In the genomic region with DNA sequence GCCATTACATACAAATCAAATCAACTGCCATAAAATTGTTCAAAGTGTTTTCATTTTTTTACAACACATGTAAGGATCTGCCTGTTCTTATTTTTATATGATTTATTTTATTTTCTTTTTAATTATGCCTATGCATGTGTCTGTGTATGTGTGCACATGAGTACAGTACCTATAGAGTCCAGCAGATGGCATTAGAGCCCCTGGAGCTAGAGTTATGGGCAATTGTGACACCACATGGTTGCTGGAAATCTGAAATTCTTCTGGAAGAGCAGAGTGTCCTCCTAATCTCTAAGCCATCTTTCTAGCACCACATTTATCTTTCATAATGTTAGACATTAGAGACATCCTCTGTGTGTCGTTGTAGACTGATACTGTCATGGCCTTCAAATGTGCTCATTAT, we compare ENCODE assay signal across 20 mouse cellular contexts.
DNase-seq lines count a peak whose midpoint lies in the region; ATAC-seq and TF ChIP-seq lines count a peak whose summit lies in the region.
"Had no signal": no experiment of that assay in that cellular context is flagged by ENCODE, and none has a peak within 500 bp of the region (broad histone marks: within the 10 kb centered on the region; RNA-seq: fewer than 3 reads in every experiment).

No protein-coding gene starts in this region.

- TF ChIP-seq POLR2A in heart, adult 2 months (IDR thresholded peaks at IDR 0.05; ENCODE audit: insufficient read depth, low read depth, low read length): no peak
- no peak for TF ChIP-seq POLR2A in MEL (IDR thresholded peaks at IDR 0.05; ENCODE audit: control insufficient read depth in 1 of 2, insufficient read depth in 1 of 2, low read depth in 1 of 2, low read length in 2 of 2, poor library complexity in 1 of 2)

- 81% methylated on average over 1 of the region's 1 CpGs for WGBS in heart, adult 2 months
- 27% methylated on average over 1 of the region's 1 CpGs for WGBS in lung, embryonic 14.5 days

- no peak for TF ChIP-seq EP300 in heart, adult 2 months (IDR thresholded peaks at IDR 0.05; ENCODE audit: insufficient read depth, low read depth, low read length)
- no peak for TF ChIP-seq EP300 in MEL (IDR thresholded peaks at IDR 0.05; ENCODE audit: low read depth in 1 of 2, low read length in 2 of 2)

- no peak overlapping the region for H3K4me3 ChIP-seq in heart, adult 2 months
- H3K4me3 ChIP-seq in lung, embryonic 14.5 days (ENCODE audit: low read depth, low read length): no peak overlapping the region
- no peak overlapping the region for H3K4me3 ChIP-seq in MEL (ENCODE audit: control insufficient read depth in 1 of 2, insufficient read depth in 1 of 2, low read depth in 2 of 2, low read length in 2 of 2)
- H3K4me3 ChIP-seq: embryonic facial prominence, embryonic 15.5 days; forebrain, embryonic 15.5 days; heart, embryonic 13.5 days; liver, embryonic 13.5 days; neural tube, embryonic 13.5 days had no signal

- H3K9ac ChIP-seq in heart, adult 2 months (ENCODE audit: low read depth, low read length): no peak overlapping the region
- no peak overlapping the region for H3K9ac ChIP-seq in lung, embryonic 14.5 days
- H3K9ac ChIP-seq in MEL (ENCODE audit: control insufficient read depth, low read depth, low read length, poor library complexity, severe bottlenecking): no peak overlapping the region
- H3K9ac ChIP-seq: embryonic facial prominence, embryonic 15.5 days; forebrain, embryonic 15.5 days; heart, embryonic 13.5 days; hindbrain, embryonic 14.5 days; liver, embryonic 13.5 days; neural tube, embryonic 13.5 days had no signal

- no peaks in the 10 kb centered on the region for H3K27me3 ChIP-seq in heart, adult 2 months (ENCODE audit: control insufficient read depth, insufficient read depth, low read length)
- H3K27me3 ChIP-seq in lung, embryonic 14.5 days (ENCODE audit: insufficient read depth, low read length): no peaks in the 10 kb centered on the region
- no peaks in the 10 kb centered on the region for H3K27me3 ChIP-seq in MEL (ENCODE audit: control insufficient read depth in 1 of 2, insufficient read depth in 2 of 2, low read length in 2 of 2)
- H3K27me3 ChIP-seq: embryonic facial prominence, embryonic 15.5 days; forebrain, embryonic 15.5 days; heart, embryonic 13.5 days; liver, embryonic 13.5 days; neural tube, embryonic 13.5 days had no signal

- no peak overlapping the region for H3K4me2 ChIP-seq in lung, embryonic 14.5 days
- H3K4me2 ChIP-seq: embryonic facial prominence, embryonic 15.5 days; forebrain, embryonic 15.5 days; heart, embryonic 13.5 days; hindbrain, embryonic 14.5 days; liver, embryonic 13.5 days; neural tube, embryonic 13.5 days had no signal

- no peaks in the 10 kb centered on the region for H3K36me3 ChIP-seq in heart, adult 2 months (ENCODE audit: control insufficient read depth, insufficient read depth, low read length)
- H3K36me3 ChIP-seq in lung, embryonic 14.5 days (ENCODE audit: insufficient read depth): no peaks in the 10 kb centered on the region
- H3K36me3 ChIP-seq in MEL (ENCODE audit: control insufficient read depth in 1 of 2, insufficient read depth in 2 of 2, low read length in 2 of 2): no peaks in the 10 kb centered on the region
- H3K36me3 ChIP-seq: embryonic facial prominence, embryonic 15.5 days; forebrain, embryonic 15.5 days; heart, embryonic 13.5 days; liver, embryonic 13.5 days; neural tube, embryonic 13.5 days had no signal

- no peaks in the 10 kb centered on the region for H3K9me3 ChIP-seq in lung, embryonic 14.5 days (ENCODE audit: low read depth, low read length)
- H3K9me3 ChIP-seq in MEL (replicated peaks; ENCODE audit: insufficient read depth, low read length): no peaks in the 10 kb centered on the region
- H3K9me3 ChIP-seq: embryonic facial prominence, embryonic 15.5 days; forebrain, embryonic 15.5 days; heart, embryonic 13.5 days; liver, embryonic 13.5 days; neural tube, embryonic 13.5 days had no signal

- TF ChIP-seq CTCF in heart, adult 2 months (IDR thresholded peaks at IDR 0.05): peak; percentile 60
- TF ChIP-seq CTCF in lung, embryonic 14.5 days (IDR thresholded peaks at IDR 0.05; ENCODE audit: low read depth): peak; percentile 50
- TF ChIP-seq CTCF in MEL (IDR thresholded peaks at IDR 0.05 in 2 of 3, conservative IDR thresholded peaks at IDR 0.05 in 1 of 3; ENCODE audit: control insufficient read depth in 1 of 3, insufficient read depth in 1 of 3, low read depth in 2 of 3, low read length in 3 of 3, poor library complexity in 1 of 3, severe bottlenecking in 1 of 3): peak in 2 of 3 experiments; percentile 7 to 15; a peak in 1 of 6 replicates

- H3K4me1 ChIP-seq in heart, adult 2 months (ENCODE audit: control insufficient read depth, insufficient read depth, low read length): no peaks in the 10 kb centered on the region
- no peaks in the 10 kb centered on the region for H3K4me1 ChIP-seq in lung, embryonic 14.5 days (ENCODE audit: insufficient read depth)
- no peaks in the 10 kb centered on the region for H3K4me1 ChIP-seq in MEL (ENCODE audit: control insufficient read depth in 1 of 2, insufficient read depth in 2 of 2, low read length in 2 of 2)
- H3K4me1 ChIP-seq: embryonic facial prominence, embryonic 15.5 days; forebrain, embryonic 15.5 days; heart, embryonic 13.5 days; liver, embryonic 13.5 days; neural tube, embryonic 13.5 days had no signal

- H3K27ac ChIP-seq in heart, adult 2 months: no peak overlapping the region
- no peak overlapping the region for H3K27ac ChIP-seq in lung, embryonic 14.5 days (ENCODE audit: low read depth)
- no peak overlapping the region for H3K27ac ChIP-seq in MEL (ENCODE audit: control insufficient read depth, low read depth, low read length)
- H3K27ac ChIP-seq: embryonic facial prominence, embryonic 15.5 days; forebrain, embryonic 15.5 days; heart, embryonic 13.5 days; hindbrain, embryonic 14.5 days; liver, embryonic 13.5 days; neural tube, embryonic 13.5 days had no signal

- no peak for ATAC-seq in lung, embryonic 14.5 days (ENCODE audit: insufficient read depth)
- ATAC-seq: CD4-positive, CD25-positive, alpha-beta regulatory T cell, adult 4 months; forebrain, embryonic 15.5 days had no signal

- DNase-seq in heart, adult 2 months: no peak
- no peak for DNase-seq in heart, postnatal 14 days
- DNase-seq in lung, embryonic 14.5 days: peak; percentile 48
- no peak for DNase-seq in lung, postnatal 4 days
- DNase-seq in MEL (ENCODE audit: low read depth, low spot score): peak; percentile 1
- peak; percentile 3 for DNase-seq in mesoderm, embryonic 11.5 days (ENCODE audit: low read depth, low spot score)
- DNase-seq in natural killer cell, adult 2 months (ENCODE audit: low spot score in 2 of 2): no peak
- DNase-seq: adrenal gland, postnatal 14 days; gastrocnemius, postnatal 25 days; kidney, adult 2 months; liver, embryonic 13.5 days; lung, postnatal 36 days; midbrain, embryonic 14.5 days; retina, postnatal 1 day had no signal

- peak; percentile 18 for TF ChIP-seq RAD21 in MEL (IDR thresholded peaks at IDR 0.05; ENCODE audit: low read depth, low read length)

- no peaks in the 10 kb centered on the region for H3K79me2 ChIP-seq in heart, adult 2 months (replicated peaks; ENCODE audit: control insufficient read depth, insufficient read depth, low read length)
- H3K79me2 ChIP-seq in MEL (ENCODE audit: control insufficient read depth, insufficient read depth, low read length, poor library complexity): no peaks in the 10 kb centered on the region

- intact Hi-C loops in heart, adult 2 months (cut with DNase I): no loop called here
- intact Hi-C loops in heart, postnatal 14 days (cut with DNase I): no loop called here

TF ChIP-seq in MEL, 35 proteins besides CTCF, POLR2A, EP300 and RAD21:
- no peak for TF ChIP-seq ZNF384 (IDR thresholded peaks at IDR 0.05; ENCODE audit: low read depth, low read length)
- no peak for TF ChIP-seq ETS1 (IDR thresholded peaks at IDR 0.05; ENCODE audit: low read depth, low read length)
- TF ChIP-seq BHLHE40 (IDR thresholded peaks at IDR 0.05; ENCODE audit: borderline replicate concordance, low read depth, low read length): no peak
- no peak for TF ChIP-seq USF1 (IDR thresholded peaks at IDR 0.05; ENCODE audit: low read depth, low read length)
- TF ChIP-seq CHD2 (IDR thresholded peaks at IDR 0.05; ENCODE audit: low read length): no peak
- TF ChIP-seq USF2 (IDR thresholded peaks at IDR 0.05; ENCODE audit: borderline replicate concordance in 1 of 2, insufficient read depth in 1 of 2, low read depth in 1 of 2, low read length in 2 of 2): no peak
- no peak for TF ChIP-seq MEF2A (IDR thresholded peaks at IDR 0.05; ENCODE audit: extremely low read depth, insufficient replicate concordance, low read depth, low read length, poor library complexity, severe bottlenecking)
- TF ChIP-seq JUND (IDR thresholded peaks at IDR 0.05; ENCODE audit: low read depth, low read length): no peak
- no peak for TF ChIP-seq HCFC1 (IDR thresholded peaks at IDR 0.05; ENCODE audit: low read depth, low read length)
- no peak for TF ChIP-seq MYB (IDR thresholded peaks at IDR 0.05; ENCODE audit: low read depth, low read length)
- TF ChIP-seq ELF1 (IDR thresholded peaks at IDR 0.05; ENCODE audit: low read depth, low read length): no peak
- TF ChIP-seq GATA1 (IDR thresholded peaks at IDR 0.05; ENCODE audit: low read depth, low read length): no peak
- no peak for TF ChIP-seq GABPA (IDR thresholded peaks at IDR 0.05; ENCODE audit: low read depth, low read length)

Comparison
In these comparisons a context has a peak if more than half of its experiments do, and no peak if none do; other contexts are left out.
1. DNase-seq: peak in lung, embryonic 14.5 days (single experiment), MEL (single experiment) and mesoderm, embryonic 11.5 days (single experiment); none in heart, adult 2 months (0 of 2), heart, postnatal 14 days (0 of 2), lung, postnatal 4 days (0 of 2) and natural killer cell, adult 2 months (0 of 2).
2. Peak in every context shown above with its lines, with median percentiles within 50 percentile points of each other: CTCF ChIP-seq.